Mouse (Mus musculus) Patski (cell line): ENCODE measurements around the gene Mn1. TPM values are rescaled to one million over a fixed set of nuclear protein-coding genes. Genes with fewer than 3 reads are reported as not detected.

Experiments
- ATAC-seq: fragments of 100-300 bp; one replicate; pipeline ENCODE4 v1.8.0; 2021
- CTCF ChIA-PET: fragments of 350-600 bp; sonication (Branson Sonifier 250); formaldehyde crosslinking; loops from one replicate; lab custom pipeline; 2022; ENCODE audit warnings: inconsistent platforms
- POLR2A ChIA-PET: fragments of 350-600 bp; sonication (Branson Sonifier 250); formaldehyde crosslinking; loops from one replicate; lab custom pipeline; 2022; ENCODE audit warnings: antibody characterized with exemption, inconsistent platforms
- DNase-seq: peaks from one replicate; pipeline ENCODE4 v3.0.0-alpha.2; 2011; ENCODE audit warnings: low read depth, low spot score
- H3K27me3 ChIP-seq: fragments of 371-371 bp; one replicate; pipeline ENCODE4 v1.5.1; 2021
- CTCF ChIP-seq: fragments of 100-300 bp; IDR thresholded peaks from one replicate; pipeline ENCODE4 v1.5.1; 2021
- in situ Hi-C: fragments of 300-500 bp; cut with MboI; formaldehyde crosslinking; loops from 3 replicates; pipeline ENCODE4 v1.11.1; 2018; ENCODE audit warnings: low pct_unique_long_range_greater_than_20kb, mixed read lengths
- polyA plus RNA-seq: library from polyadenylated mRNA; unstranded; gene quantifications from one replicate; pipeline ENCODE4 v1.2.3, GENCODE M21; 2021

The Mn1 gene
- polyA plus RNA-seq, 1 experiment from 2014 or later, result 0.96 TPM

DNA sequence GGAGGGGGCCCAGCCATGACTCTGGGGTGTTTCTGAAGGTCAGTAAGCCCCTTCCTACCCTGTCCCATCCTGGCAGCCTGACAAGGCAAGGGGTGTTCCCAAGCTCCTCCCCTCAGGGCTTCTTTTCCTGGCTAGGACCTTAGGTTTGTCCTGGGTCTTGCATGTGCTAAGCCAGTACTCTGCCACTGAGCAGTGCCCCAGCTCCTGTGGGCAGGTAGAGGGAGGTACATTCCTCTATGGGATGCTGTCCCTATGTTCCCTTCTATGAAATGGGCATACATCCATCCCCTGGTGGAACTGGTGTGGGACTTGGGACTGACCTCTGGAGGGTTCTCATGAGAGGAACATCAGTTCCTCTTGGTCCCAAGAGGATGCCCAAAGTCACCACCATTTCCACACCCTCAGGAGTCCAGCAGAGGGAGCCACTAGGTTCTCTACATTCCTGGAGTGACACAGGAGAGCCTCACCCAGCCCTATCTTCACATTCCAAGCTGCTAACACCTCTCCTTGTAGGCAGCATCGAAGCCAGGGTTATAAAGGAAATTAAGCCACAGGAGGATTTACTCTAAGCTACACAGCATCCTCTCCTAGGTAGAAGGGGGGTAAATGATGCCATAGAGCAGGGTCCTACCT lies 7.6 kb upstream of the Mn1 start:
- ATAC-seq, result peak; percentile 57
- no peak for DNase-seq

DNA sequence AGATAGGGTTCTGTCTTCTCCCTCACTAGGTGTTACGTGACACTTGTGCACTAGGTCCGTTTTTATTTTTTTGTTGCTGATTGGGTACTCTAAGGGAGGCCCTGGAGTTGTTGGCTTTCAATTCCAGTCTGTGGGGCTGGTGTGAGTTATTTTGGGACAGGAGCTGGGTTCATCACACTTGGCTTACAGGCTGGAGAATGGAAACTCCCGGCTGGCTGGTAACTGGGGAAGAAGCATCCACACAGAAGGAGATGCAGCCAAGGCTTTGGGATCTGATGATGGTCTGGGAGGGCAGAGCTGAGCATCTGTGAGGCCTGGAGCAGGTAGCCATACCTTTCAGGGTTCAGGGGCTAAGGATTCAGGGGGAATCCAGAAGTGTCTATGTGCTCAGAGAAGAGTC lies 6.5 kb upstream of the Mn1 start:
- ATAC-seq, result no peak
- ChIA-PET POLR2A (no interaction called here), CTCF (interaction anchor here (0.8 kb wide), 1 partner anchor 737 kb away, joined by 3 read pairs; no protein-coding TSS in a partner anchor)
- in situ Hi-C loops, result loop anchor here (5.0 to 10.0 kb wide), 3 partner anchors 272 to 742 kb away; no protein-coding TSS in a partner anchor
- no peak for TF ChIP-seq CTCF
- H3K27me3 ChIP-seq, result peaks cover 1% of the 10 kb centered on the region
- no peak for DNase-seq

More for the DNA sequence above, 7.6 kb upstream of the Mn1 start:
- no peak for TF ChIP-seq CTCF
- in situ Hi-C loops, result loop anchor here (5.0 to 10.0 kb wide), 3 partner anchors 273 to 743 kb away; no protein-coding TSS in a partner anchor
- ChIA-PET POLR2A (interaction anchor here (0.6 kb wide), 1 partner anchor 46 kb away, joined by 4 read pairs; no protein-coding TSS in a partner anchor), CTCF (interaction anchor here (0.6 to 1.2 kb wide), 6 partner anchors 12 to 738 kb away, joined by 3 to 4 read pairs (median 3); no protein-coding TSS in a partner anchor)
- no peaks in the 10 kb centered on the region for H3K27me3 ChIP-seq

DNA sequence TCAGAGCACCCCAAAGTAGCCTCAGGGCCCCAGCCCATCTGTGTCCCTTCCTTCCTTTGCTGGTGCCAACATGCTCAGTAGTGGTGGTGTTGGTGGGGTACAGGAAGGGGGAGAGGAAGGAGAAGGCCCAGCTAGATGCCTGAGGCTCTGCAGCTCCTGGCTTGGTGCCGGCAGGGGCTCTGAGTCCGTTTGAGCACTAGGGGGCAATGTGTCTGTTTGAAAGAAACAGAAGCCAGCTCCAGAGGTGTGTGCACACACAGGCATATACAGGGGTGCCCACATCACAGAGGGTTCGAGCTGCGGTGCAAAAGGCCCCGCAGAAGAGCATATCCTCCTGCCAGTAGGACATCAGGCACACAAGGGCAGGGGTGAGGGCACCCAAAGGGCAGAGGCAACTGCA lies 3.0 kb upstream of the Mn1 start:
- ATAC-seq, result peak; percentile 28
- ChIA-PET CTCF (interaction anchor here (0.6 to 1.7 kb wide), 10 partner anchors 10 to 742 kb away, joined by 3 to 9 read pairs (median 3); no protein-coding TSS in a partner anchor), POLR2A (interaction anchor here (0.5 kb wide), 1 partner anchor 743 kb away, joined by 7 read pairs; no protein-coding TSS in a partner anchor)
- no peak for TF ChIP-seq CTCF
- peaks cover 20% of the 10 kb centered on the region for H3K27me3 ChIP-seq
- in situ Hi-C loops, result loop anchor here (5.0 to 10.0 kb wide), 3 partner anchors 268 to 738 kb away; no protein-coding TSS in a partner anchor
- no peak for DNase-seq

DNA sequence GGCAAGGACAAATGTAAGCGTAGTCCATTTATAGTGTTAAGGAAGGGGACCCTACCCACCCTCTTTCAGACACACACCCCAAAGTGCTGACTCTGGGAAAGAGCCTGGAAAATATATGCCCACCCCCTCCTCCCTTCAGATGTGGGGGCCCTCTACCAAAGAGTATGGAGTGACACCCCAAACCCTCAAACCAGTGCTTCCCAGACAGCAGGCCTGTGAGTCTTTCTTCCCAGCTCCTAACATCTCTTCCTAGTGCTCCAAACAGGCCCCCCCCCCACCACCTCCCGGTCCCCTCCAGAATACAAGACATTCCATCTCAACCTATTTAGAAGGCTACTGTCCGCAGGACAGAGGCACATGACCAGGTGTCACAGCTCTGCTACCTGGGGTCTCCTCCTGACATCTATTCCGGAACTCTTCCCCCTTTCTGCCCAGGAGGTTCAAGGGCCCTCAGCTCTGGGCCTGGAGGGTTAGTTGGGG lies 2.4 kb upstream of the Mn1 start:
- no peak for TF ChIP-seq CTCF
- in situ Hi-C loops, result loop anchor here (5.0 to 10.0 kb wide), 3 partner anchors 267 to 737 kb away; no protein-coding TSS in a partner anchor
- POLR2A ChIA-PET, result no interaction called here
- H3K27me3 ChIP-seq, result peaks cover 20% of the 10 kb centered on the region
- DNase-seq (no peak), ATAC-seq (no peak)
- CTCF ChIA-PET, result interaction anchor here (0.7 to 1.7 kb wide), 3 partner anchors 11 to 734 kb away, joined by 3 to 9 read pairs (median 3); no protein-coding TSS in a partner anchor

DNA sequence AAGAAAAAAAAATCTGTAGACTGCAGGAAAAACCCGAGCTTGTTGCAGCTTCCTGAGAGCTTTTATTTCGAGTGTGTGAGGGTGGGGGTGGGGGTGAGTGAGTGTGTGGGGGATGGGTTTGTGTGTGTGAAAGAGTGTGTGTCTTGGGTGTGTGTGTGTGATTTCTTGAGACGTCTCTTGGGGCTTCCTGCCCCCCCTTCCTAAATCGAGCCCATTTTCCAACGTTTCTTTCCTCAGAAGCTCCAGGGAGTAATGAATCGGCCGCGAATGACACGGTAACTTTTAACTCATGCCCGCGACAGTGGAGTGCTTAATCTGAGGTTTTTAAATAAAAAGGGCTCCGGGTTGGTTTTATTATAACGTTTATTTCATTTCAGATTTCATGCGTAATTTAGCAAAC lies 1.6 kb upstream of the Mn1 start:
- CTCF ChIA-PET, result no interaction called here
- POLR2A ChIA-PET, result interaction anchor here (0.7 kb wide), 1 partner anchor 727 kb away, joined by 8 read pairs; no protein-coding TSS in a partner anchor
- ATAC-seq, result no peak
- TF ChIP-seq CTCF, result no peak
- DNase-seq, result no peak
- in situ Hi-C loops, result loop anchor here (10.0 kb wide), 1 partner anchor 399 kb away; no protein-coding TSS in a partner anchor
- peaks cover 20% of the 10 kb centered on the region for H3K27me3 ChIP-seq

DNA sequence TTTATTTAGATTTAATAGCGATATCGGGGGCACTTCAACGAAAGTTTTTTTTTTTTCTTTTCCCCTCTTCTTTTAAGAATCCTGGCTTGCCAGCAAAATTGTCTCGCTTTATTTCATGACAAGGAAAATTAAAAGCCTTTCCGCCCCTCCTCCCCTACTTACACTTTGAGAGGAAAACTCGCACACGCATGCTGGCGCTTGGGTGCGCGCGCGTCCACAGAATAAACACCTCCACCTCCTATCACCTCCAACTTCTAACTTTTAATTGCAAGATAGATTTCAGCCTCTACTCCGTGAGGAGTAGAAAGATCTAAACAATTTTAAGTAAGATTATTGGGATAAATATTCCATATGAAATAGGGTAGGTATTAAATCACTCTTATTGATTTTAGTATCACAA lies 1.1 kb upstream of the Mn1 start:
- in situ Hi-C loops, result loop anchor here (10.0 kb wide), 1 partner anchor 399 kb away; no protein-coding TSS in a partner anchor
- CTCF ChIA-PET, result no interaction called here
- no peak for ATAC-seq
- DNase-seq, result no peak
- peaks cover 20% of the 10 kb centered on the region for H3K27me3 ChIP-seq
- POLR2A ChIA-PET, result no interaction called here
- no peak for TF ChIP-seq CTCF

DNA sequence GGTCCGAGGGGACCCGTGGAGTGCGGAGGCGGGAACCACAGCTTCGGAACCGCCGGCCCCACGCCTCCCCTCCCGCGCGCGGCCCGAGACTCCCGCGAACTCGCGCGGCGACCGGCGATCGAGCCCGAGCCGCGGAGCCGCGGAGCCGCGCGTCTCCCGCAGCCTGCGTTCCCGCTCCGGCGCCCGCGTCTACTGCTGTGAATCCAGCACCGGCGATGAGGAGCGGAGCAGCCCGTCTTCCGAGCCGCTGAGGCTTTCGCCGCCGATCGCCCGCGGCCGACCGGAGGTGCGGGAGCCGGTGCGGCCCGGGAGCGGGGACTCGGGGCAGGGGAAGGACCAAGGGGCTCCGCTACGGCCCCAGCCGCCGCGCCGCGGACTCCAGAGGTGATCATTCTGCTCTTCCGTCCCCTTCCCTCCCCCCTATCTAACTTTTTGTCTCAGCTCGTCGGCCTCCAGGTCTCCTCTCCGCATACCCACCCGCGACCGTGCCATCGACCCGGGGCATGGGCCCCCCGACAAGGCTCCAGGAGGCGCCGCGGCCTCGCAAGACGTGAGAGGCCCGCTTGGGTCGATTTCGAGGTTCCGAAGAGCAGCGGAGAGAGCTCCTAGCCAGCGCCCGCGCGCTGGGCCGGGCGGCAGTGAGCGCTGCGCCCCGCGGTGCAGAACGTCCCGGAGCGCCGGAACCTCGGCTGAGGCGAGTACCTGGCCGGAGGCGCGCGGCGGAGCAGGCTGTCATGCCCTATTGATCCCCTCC lies 393 bp downstream of the Mn1 start:
- TF ChIP-seq CTCF, result no peak
- ChIA-PET POLR2A (interaction anchor here (1.1 kb wide), 1 partner anchor 20 kb away, joined by 4 read pairs; no protein-coding TSS in a partner anchor), CTCF (no interaction called here)
- DNase-seq (no peak), ATAC-seq (peak; percentile 4)
- in situ Hi-C loops, result loop anchor here (10.0 kb wide), 1 partner anchor 397 kb away; no protein-coding TSS in a partner anchor
- H3K27me3 ChIP-seq, result peaks cover 20% of the 10 kb centered on the region

DNA sequence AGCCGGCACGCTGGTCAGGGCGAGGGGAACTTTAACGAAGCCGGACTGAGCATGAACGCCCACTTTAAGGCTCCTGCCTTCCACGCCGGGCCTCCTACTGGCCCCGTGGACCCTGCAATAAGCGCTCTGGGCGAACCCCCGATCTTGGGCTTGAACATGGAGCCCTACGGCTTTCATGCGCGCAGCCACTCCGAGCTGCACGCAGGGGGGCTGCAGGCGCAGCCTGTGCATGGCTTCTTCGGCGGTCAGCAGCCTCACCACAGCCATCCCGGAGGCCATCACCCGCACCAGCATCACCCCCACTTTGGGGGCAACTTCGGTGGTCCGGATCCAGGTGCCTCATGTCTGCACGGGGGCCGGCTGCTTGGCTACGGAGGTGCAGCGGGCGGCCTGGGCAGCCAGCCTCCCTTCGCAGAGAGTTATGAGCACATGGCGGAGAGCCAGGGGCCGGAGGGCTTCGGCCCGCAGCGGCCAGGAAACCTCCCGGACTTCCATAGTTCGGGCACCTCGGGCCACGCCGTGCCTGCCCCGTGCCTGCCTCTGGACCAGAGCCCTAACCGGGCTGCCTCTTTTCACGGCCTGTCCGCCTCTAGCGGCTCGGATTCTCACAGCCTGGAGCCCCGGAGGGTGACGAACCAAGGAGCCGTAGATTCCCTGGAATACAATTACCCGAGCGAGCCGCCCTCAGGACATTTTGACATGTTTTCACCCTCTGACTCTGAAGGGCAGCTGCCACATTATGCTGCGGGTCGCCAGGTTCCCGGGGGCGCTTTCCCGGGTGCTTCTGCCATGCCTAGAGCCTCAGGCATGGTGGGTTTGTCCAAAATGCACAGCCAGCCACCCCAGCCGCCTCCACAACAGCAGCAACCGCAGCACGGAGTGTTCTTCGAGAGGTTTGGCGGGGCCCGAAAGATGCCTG lies 1.3 kb downstream of the Mn1 start:
- ChIA-PET CTCF (no interaction called here), POLR2A (interaction anchor here (0.6 kb wide), 1 partner anchor 693 kb away, joined by 3 read pairs; no protein-coding TSS in a partner anchor)
- in situ Hi-C loops, result loop anchor here (10.0 kb wide), 1 partner anchor 396 kb away; no protein-coding TSS in a partner anchor
- TF ChIP-seq CTCF, result no peak
- DNase-seq, result no peak
- ATAC-seq, result no peak
- peaks cover 20% of the 10 kb centered on the region for H3K27me3 ChIP-seq

DNA sequence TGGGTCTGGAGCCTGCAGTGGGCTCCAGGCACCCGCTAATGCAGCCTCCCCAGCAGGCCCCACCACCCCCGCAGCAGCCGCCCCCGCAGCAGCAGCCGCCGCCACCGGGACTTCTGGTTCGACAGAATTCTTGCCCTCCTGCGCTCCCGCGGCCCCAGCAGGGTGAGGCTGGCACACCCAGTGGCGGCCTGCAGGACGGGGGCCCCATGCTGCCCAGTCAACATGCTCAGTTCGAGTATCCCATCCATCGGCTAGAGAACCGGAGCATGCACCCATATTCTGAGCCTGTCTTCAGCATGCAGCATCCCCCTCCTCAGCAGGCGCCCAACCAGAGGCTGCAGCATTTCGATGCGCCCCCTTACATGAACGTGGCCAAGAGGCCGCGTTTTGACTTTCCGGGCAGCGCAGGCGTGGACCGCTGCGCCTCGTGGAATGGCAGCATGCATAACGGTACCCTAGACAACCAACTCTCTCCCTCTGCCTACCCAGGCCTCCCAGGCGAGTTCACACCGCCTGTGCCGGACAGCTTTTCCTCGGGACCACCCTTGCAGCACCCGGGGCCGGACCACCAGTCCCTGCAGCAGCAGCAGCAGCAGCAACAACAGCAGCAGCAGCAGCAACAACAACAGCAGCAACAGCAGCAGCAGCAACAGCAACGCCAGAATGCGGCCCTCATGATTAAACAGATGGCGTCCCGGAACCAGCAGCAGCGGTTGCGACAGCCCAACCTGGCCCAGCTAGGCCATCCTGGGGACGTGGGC lies 2.1 kb downstream of the Mn1 start:
- ChIA-PET POLR2A (no interaction called here), CTCF (no interaction called here)
- DNase-seq (no peak), ATAC-seq (no peak)
- TF ChIP-seq CTCF, result no peak
- H3K27me3 ChIP-seq, result peaks cover 20% of the 10 kb centered on the region
- in situ Hi-C loops, result loop anchor here (10.0 kb wide), 1 partner anchor 396 kb away; no protein-coding TSS in a partner anchor
